Mouse (Mus musculus): ENCODE measurements around the gene Alox5ap. TPM values are rescaled to one million over a fixed set of nuclear protein-coding genes. Genes with fewer than 3 reads are reported as not detected.

The Alox5ap gene
- polyA plus RNA-seq, 1 experiment from 2014 or later, result 17.9 TPM

GRCm38 (mm10) chr5:149264878-149265279 is 312 bp downstream of the Alox5ap start:
- 0 out of 2 replicates have a peak, but pooled peaks have one; percentile 20 for ATAC-seq
- H3K9ac ChIP-seq, result no peak overlapping the region
- no peaks in the 10 kb centered on the region for H3K27me3 ChIP-seq (replicated peaks)
- no peaks in the 10 kb centered on the region for H3K36me3 ChIP-seq
- H3K4me1 ChIP-seq, result peaks cover 18% of the 10 kb centered on the region
- peak overlapping the region; percentile 27 for H3K4me2 ChIP-seq
- H3K27ac ChIP-seq, result peak overlapping the region; percentile 42; the same call in 1 of the 2 replicates
- 22% methylated on average over 5 of the region's 6 CpGs for WGBS (ENCODE audit: insufficient replicate concordance)
- no peaks in the 10 kb centered on the region for H3K9me3 ChIP-seq (replicated peaks)
- 0 out of 2 replicates have a peak overlapping the region, but pooled peaks have one; percentile 14 for H3K4me3 ChIP-seq

- peak; percentile 50; the same call in 1 of the 2 replicates for ATAC-seq
- H3K9ac ChIP-seq, result no peak overlapping the region
- H3K9me3 ChIP-seq (replicated peaks), result no peaks in the 10 kb centered on the region
- WGBS (ENCODE audit: insufficient replicate concordance), result 37% methylated on average over 8 of the region's 8 CpGs
- H3K4me1 ChIP-seq, result peaks cover 18% of the 10 kb centered on the region
- H3K27me3 ChIP-seq (replicated peaks), result no peaks in the 10 kb centered on the region
- H3K36me3 ChIP-seq, result no peaks in the 10 kb centered on the region
- 0 out of 2 replicates have a peak overlapping the region, but pooled peaks have one; percentile 19 for H3K4me2 ChIP-seq
- H3K27ac ChIP-seq, result peak overlapping the region; percentile 52
- H3K4me3 ChIP-seq, result no peak overlapping the region
Measured at GRCm38 (mm10) chr5:149266761-149267221, 2.2 kb downstream of the Alox5ap start.

GRCm38 (mm10) chr5:149267493-149267892 is 2.9 kb downstream of the Alox5ap start:
- H3K4me2 ChIP-seq, result 0 out of 2 replicates have a peak overlapping the region, but pooled peaks have one; percentile 19
- H3K9ac ChIP-seq, result no peak overlapping the region
- no peak overlapping the region for H3K4me3 ChIP-seq
- no peaks in the 10 kb centered on the region for H3K9me3 ChIP-seq (replicated peaks)
- ATAC-seq, result no peak
- no peaks in the 10 kb centered on the region for H3K36me3 ChIP-seq
- no peak overlapping the region for H3K27ac ChIP-seq
- H3K4me1 ChIP-seq, result peaks cover 18% of the 10 kb centered on the region
- WGBS (ENCODE audit: insufficient replicate concordance), result 30% methylated on average over 4 of the region's 4 CpGs
- no peaks in the 10 kb centered on the region for H3K27me3 ChIP-seq (replicated peaks)

GRCm38 (mm10) chr5:149271291-149271690 is 6.7 kb downstream of the Alox5ap start:
- Histone ChIP-seq H3K27ac (no peak overlapping the region), H3K36me3 (no peaks in the 10 kb centered on the region), H3K9me3 (replicated peaks) (0 out of 2 replicates have a peak, but pooled peaks cover 5% of the 10 kb centered on the region), H3K4me3 (no peak overlapping the region), H3K9ac (no peak overlapping the region), H3K27me3 (replicated peaks) (no peaks in the 10 kb centered on the region), H3K4me1 (peaks cover 35% of the 10 kb centered on the region), H3K4me2 (no peak overlapping the region)
- no peak for ATAC-seq
- 83% methylated on average over 3 of the region's 3 CpGs for WGBS (ENCODE audit: insufficient replicate concordance)

GRCm38 (mm10) chr5:149272535-149272934 is 8.0 kb downstream of the Alox5ap start:
- H3K4me2 ChIP-seq, result no peak overlapping the region
- H3K27ac ChIP-seq, result no peak overlapping the region
- H3K4me1 ChIP-seq, result peaks cover 32% of the 10 kb centered on the region
- ATAC-seq, result no peak
- H3K4me3 ChIP-seq, result no peak overlapping the region
- H3K27me3 ChIP-seq (replicated peaks), result no peaks in the 10 kb centered on the region
- WGBS (ENCODE audit: insufficient replicate concordance), result 33% methylated on average over 4 of the region's 4 CpGs
- H3K9ac ChIP-seq, result no peak overlapping the region
- no peaks in the 10 kb centered on the region for H3K36me3 ChIP-seq
- 0 out of 2 replicates have a peak, but pooled peaks cover 5% of the 10 kb centered on the region for H3K9me3 ChIP-seq (replicated peaks)

- H3K27ac ChIP-seq, result 0 out of 2 replicates have a peak overlapping the region, but pooled peaks have one; percentile 55
Measured at GRCm38 (mm10) chr5:149274390-149275104, 10.0 kb downstream of the Alox5ap start.

GRCm38 (mm10) chr5:149275105-149275494 is 10.5 kb downstream of the Alox5ap start:
- Histone ChIP-seq H3K9me3 (replicated peaks) (0 out of 2 replicates have a peak, but pooled peaks cover 5% of the 10 kb centered on the region), H3K4me1 (peaks cover 27% of the 10 kb centered on the region), H3K4me2 (no peak overlapping the region), H3K36me3 (no peaks in the 10 kb centered on the region), H3K27ac (no peak overlapping the region), H3K9ac (no peak overlapping the region), H3K4me3 (no peak overlapping the region), H3K27me3 (replicated peaks) (no peaks in the 10 kb centered on the region)
- 0 out of 2 replicates have a peak, but pooled peaks have one; percentile 13 for ATAC-seq
- WGBS (ENCODE audit: insufficient replicate concordance), result 48% methylated on average over 1 of the region's 1 CpGs

More at GRCm38 (mm10) chr5:149274390-149275104, 10.0 kb downstream of the Alox5ap start:
- 23% methylated on average over 15 of the region's 15 CpGs for WGBS (ENCODE audit: insufficient replicate concordance)
- peak overlapping the region; percentile 32 for H3K4me2 ChIP-seq
- no peaks in the 10 kb centered on the region for H3K27me3 ChIP-seq (replicated peaks)
- peaks cover 27% of the 10 kb centered on the region for H3K4me1 ChIP-seq
- H3K9me3 ChIP-seq (replicated peaks), result 0 out of 2 replicates have a peak, but pooled peaks cover 5% of the 10 kb centered on the region
- no peak overlapping the region for H3K4me3 ChIP-seq
- H3K36me3 ChIP-seq, result no peaks in the 10 kb centered on the region
- peak; percentile 69 for ATAC-seq
- no peak overlapping the region for H3K9ac ChIP-seq

GRCm38 (mm10) chr5:149277529-149277928 is 13.0 kb downstream of the Alox5ap start:
- no peak overlapping the region for H3K9ac ChIP-seq
- ATAC-seq, result no peak
- H3K4me1 ChIP-seq, result peaks cover 27% of the 10 kb centered on the region
- WGBS (ENCODE audit: insufficient replicate concordance), result 61% methylated on average over 5 of the region's 5 CpGs
- peaks cover 6% of the 10 kb centered on the region for H3K36me3 ChIP-seq
- H3K4me2 ChIP-seq, result no peak overlapping the region
- H3K4me3 ChIP-seq, result no peak overlapping the region
- H3K27me3 ChIP-seq (replicated peaks), result no peaks in the 10 kb centered on the region
- peaks cover 13% of the 10 kb centered on the region; the same call in 1 of the 2 replicates for H3K9me3 ChIP-seq (replicated peaks)
- no peak overlapping the region for H3K27ac ChIP-seq

GRCm38 (mm10) chr5:149279273-149279844 is 14.8 kb downstream of the Alox5ap start:
- Histone ChIP-seq H3K27me3 (replicated peaks) (no peaks in the 10 kb centered on the region), H3K9me3 (replicated peaks) (peaks cover 17% of the 10 kb centered on the region; the same call in 1 of the 2 replicates), H3K4me1 (peaks cover 16% of the 10 kb centered on the region), H3K4me2 (no peak overlapping the region), H3K27ac (no peak overlapping the region), H3K9ac (no peak overlapping the region), H3K4me3 (no peak overlapping the region), H3K36me3 (peaks cover 6% of the 10 kb centered on the region)
- no peak for ATAC-seq
- WGBS (ENCODE audit: insufficient replicate concordance), result 71% methylated on average over 22 of the region's 22 CpGs

- no peak for ATAC-seq
Measured at GRCm38 (mm10) chr5:149283009-149283408, 18.4 kb downstream of the Alox5ap start.

GRCm38 (mm10) chr5:149283821-149284220 is 19.3 kb downstream of the Alox5ap start:
- H3K27ac ChIP-seq, result no peak overlapping the region
- no peak overlapping the region for H3K4me2 ChIP-seq
- ATAC-seq, result no peak
- no peaks in the 10 kb centered on the region for H3K4me1 ChIP-seq
- peaks cover 12% of the 10 kb centered on the region; the same call in 1 of the 2 replicates for H3K9me3 ChIP-seq (replicated peaks)
- H3K27me3 ChIP-seq (replicated peaks), result peaks cover 3% of the 10 kb centered on the region; the same call in 1 of the 2 replicates
- H3K9ac ChIP-seq, result no peak overlapping the region
- no peak overlapping the region for H3K4me3 ChIP-seq
- peaks cover 6% of the 10 kb centered on the region for H3K36me3 ChIP-seq

More at GRCm38 (mm10) chr5:149283009-149283408, 18.4 kb downstream of the Alox5ap start:
- Histone ChIP-seq H3K9ac (no peak overlapping the region), H3K4me1 (no peaks in the 10 kb centered on the region), H3K36me3 (peaks cover 6% of the 10 kb centered on the region), H3K4me2 (no peak overlapping the region), H3K9me3 (replicated peaks) (peaks cover 12% of the 10 kb centered on the region; the same call in 1 of the 2 replicates), H3K27ac (no peak overlapping the region), H3K27me3 (replicated peaks) (peaks cover 3% of the 10 kb centered on the region; the same call in 1 of the 2 replicates), H3K4me3 (no peak overlapping the region)
- 81% methylated on average over 2 of the region's 2 CpGs for WGBS (ENCODE audit: insufficient replicate concordance)

- 65% methylated on average over 7 of the region's 7 CpGs for WGBS (ENCODE audit: insufficient replicate concordance)
- H3K9me3 ChIP-seq (replicated peaks), result peaks cover 12% of the 10 kb centered on the region; the same call in 1 of the 2 replicates
- peaks cover 3% of the 10 kb centered on the region; the same call in 1 of the 2 replicates for H3K27me3 ChIP-seq (replicated peaks)
- no peak overlapping the region for H3K4me3 ChIP-seq
- ATAC-seq, result no peak
- peaks cover 6% of the 10 kb centered on the region for H3K36me3 ChIP-seq
- H3K9ac ChIP-seq, result no peak overlapping the region
- no peak overlapping the region for H3K4me2 ChIP-seq
- no peak overlapping the region for H3K27ac ChIP-seq
- H3K4me1 ChIP-seq, result no peaks in the 10 kb centered on the region
Measured at GRCm38 (mm10) chr5:149286021-149286420, 21.5 kb downstream of the Alox5ap start.
